ENCODE assay signal across 8 mouse cellular contexts in the genomic region with DNA sequence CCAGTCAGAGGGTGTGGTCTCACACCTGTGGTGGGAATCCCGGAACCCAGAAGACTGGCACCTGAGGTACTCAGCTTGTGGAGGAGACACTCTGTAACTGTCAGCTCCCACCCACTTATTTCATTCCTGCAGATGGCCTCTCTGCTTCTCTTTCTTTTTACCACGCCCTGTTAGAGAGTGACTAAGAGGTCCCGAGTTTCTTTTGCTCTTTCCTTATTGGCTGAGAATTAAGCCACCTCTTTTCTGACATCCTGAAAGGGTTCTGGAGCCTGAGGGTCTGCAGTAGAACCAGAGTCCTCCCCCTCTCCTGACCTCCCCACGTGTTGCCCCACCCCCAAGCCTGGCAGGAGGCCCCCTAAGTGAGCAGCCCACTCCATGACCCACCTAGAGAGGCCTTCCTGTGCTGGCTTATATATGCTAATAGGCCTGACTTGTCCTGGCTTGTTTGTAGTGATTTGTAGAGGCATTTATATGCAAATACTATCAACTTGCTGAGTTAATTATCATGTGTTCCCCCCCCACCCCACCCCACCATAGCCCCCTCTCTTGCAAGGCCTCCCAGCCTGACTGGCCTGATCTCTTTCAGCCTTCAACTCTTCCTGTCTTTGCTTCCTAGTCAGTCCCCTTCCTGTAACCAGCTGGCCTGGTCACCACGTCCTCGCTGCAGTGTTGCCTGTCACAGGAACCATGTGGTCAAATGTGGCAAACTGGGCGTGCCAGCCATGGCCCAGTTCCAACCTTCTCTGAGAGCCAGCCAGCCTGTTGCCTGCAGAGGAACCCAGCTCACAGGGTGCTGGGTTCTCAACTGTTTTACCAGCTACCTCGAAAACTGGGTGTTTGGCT.
A peak's percentile ranks its signal among the peaks of the same experiment; 100 is the strongest.
DNase-seq lines count a peak whose midpoint lies in the region; ATAC-seq and TF ChIP-seq lines count a peak whose summit lies in the region.

No protein-coding gene starts in this region.

- peaks cover 82% of the 10 kb centered on the region for H3K4me1 ChIP-seq in heart, embryonic 10.5 days
- peaks cover 69% of the 10 kb centered on the region for H3K4me1 ChIP-seq in kidney, embryonic 16.5 days (ENCODE audit: insufficient read depth, low read length)
- H3K4me1 ChIP-seq in lung, adult 2 months (ENCODE audit: control insufficient read depth, insufficient read depth, low read length): peaks cover 10% of the 10 kb centered on the region; the same call in 1 of the 2 replicates
- H3K4me1 ChIP-seq in neural tube, embryonic 14.5 days (ENCODE audit: control insufficient read depth, insufficient read depth, low read length): peaks cover 37% of the 10 kb centered on the region

- no peak overlapping the region for H3K4me2 ChIP-seq in kidney, embryonic 16.5 days (replicated peaks; ENCODE audit: low read depth, low read length)
- no peak overlapping the region for H3K4me2 ChIP-seq in neural tube, embryonic 14.5 days (ENCODE audit: low read depth, low read length)

- 15% methylated on average over 8 of the region's 8 CpGs for WGBS in heart, embryonic 10.5 days
- 36% methylated on average over 8 of the region's 8 CpGs for WGBS in kidney, embryonic 16.5 days
- WGBS in lung, adult 2 months: 23% methylated on average over 8 of the region's 8 CpGs
- 7% methylated on average over 8 of the region's 8 CpGs for WGBS in neural tube, embryonic 14.5 days

- H3K27me3 ChIP-seq in heart, embryonic 10.5 days (ENCODE audit: insufficient read depth, poor library complexity, severe bottlenecking): no peaks in the 10 kb centered on the region
- no peaks in the 10 kb centered on the region for H3K27me3 ChIP-seq in kidney, embryonic 16.5 days (ENCODE audit: insufficient read depth, low read length)
- H3K27me3 ChIP-seq in neural tube, embryonic 14.5 days (ENCODE audit: control insufficient read depth, insufficient read depth, low read length): peaks cover 4% of the 10 kb centered on the region; the same call in 1 of the 2 replicates

- H3K9ac ChIP-seq in kidney, embryonic 16.5 days (replicated peaks; ENCODE audit: low read length): no peak overlapping the region
- H3K9ac ChIP-seq in neural tube, embryonic 14.5 days (replicated peaks; ENCODE audit: low read depth, low read length): no peak overlapping the region

- no peak for TF ChIP-seq POLR2A in lung, adult 2 months (IDR thresholded peaks at IDR 0.05; ENCODE audit: borderline replicate concordance, extremely low read depth, low read depth, low read length)

- DNase-seq in right cerebral cortex, adult 18-20 months: peak; percentile 38
- DNase-seq in right cerebral cortex, postnatal 25 days: no peak
- DNase-seq in cerebellum, postnatal 25 days: peak; percentile 62 to 76
- no peak for DNase-seq in heart, embryonic 10.5 days (ENCODE audit: low spot score)
- peak; percentile 83 for DNase-seq in lung, adult 2 months

- H3K4me3 ChIP-seq in heart, embryonic 10.5 days: no peak overlapping the region
- H3K4me3 ChIP-seq in kidney, embryonic 16.5 days (ENCODE audit: low read length): no peak overlapping the region
- no peak overlapping the region for H3K4me3 ChIP-seq in lung, adult 2 months (replicated peaks; ENCODE audit: extremely low read depth, low read depth, low read length)
- H3K4me3 ChIP-seq in neural tube, embryonic 14.5 days (ENCODE audit: low read depth, low read length): no peak overlapping the region

- H3K27ac ChIP-seq in heart, embryonic 10.5 days: peak overlapping the region; percentile 14; the same call in 1 of the 2 replicates
- peak overlapping the region; percentile 65 for H3K27ac ChIP-seq in kidney, embryonic 16.5 days (ENCODE audit: low read length)
- H3K27ac ChIP-seq in neural tube, embryonic 14.5 days (ENCODE audit: low read depth, low read length): no peak overlapping the region

- no peak for TF ChIP-seq CTCF in lung, adult 2 months (IDR thresholded peaks at IDR 0.05; ENCODE audit: insufficient read depth, low read length)

- no peaks in the 10 kb centered on the region for H3K36me3 ChIP-seq in heart, embryonic 10.5 days
- H3K36me3 ChIP-seq in kidney, embryonic 16.5 days (ENCODE audit: insufficient read depth, low read length): no peaks in the 10 kb centered on the region
- no peaks in the 10 kb centered on the region for H3K36me3 ChIP-seq in neural tube, embryonic 14.5 days (ENCODE audit: control insufficient read depth, insufficient read depth, low read length)

- ATAC-seq in kidney, embryonic 16.5 days (ENCODE audit: low FRiP score, low TSS enrichment): no peak
- peak; percentile 69 for ATAC-seq in neural tube, embryonic 14.5 days (ENCODE audit: low read depth)
- ATAC-seq in erythroblast, adult 5-6 weeks (replicated peaks; ENCODE audit: low FRiP score, poor library complexity, severe bottlenecking): no peak

- H3K9me3 ChIP-seq in heart, embryonic 10.5 days: no peaks in the 10 kb centered on the region
- no peaks in the 10 kb centered on the region for H3K9me3 ChIP-seq in kidney, embryonic 16.5 days (ENCODE audit: low read length)
- H3K9me3 ChIP-seq in neural tube, embryonic 14.5 days (ENCODE audit: control insufficient read depth, low read length): no peaks in the 10 kb centered on the region

Comparison
In these comparisons a context has a peak if more than half of its experiments do, and no peak if none do; other contexts are left out.
1. DNase-seq: peak in right cerebral cortex, adult 18-20 months (single experiment), cerebellum, postnatal 25 days (2 of 2) and lung, adult 2 months (single experiment); none in right cerebral cortex, postnatal 25 days (single experiment) and heart, embryonic 10.5 days (single experiment).